Mouse (Mus musculus) CH12.LX (cell line): ENCODE data around the gene Kifc5b.

ENCODE experiments used
- BHLHE40 ChIP-seq: IDR thresholded peaks from 2 replicates; pipeline ENCODE4 v1.6.1; 2011; ENCODE audit warnings: mild to moderate bottlenecking, low read depth, low read length, improper control_type of control experiment
- CTCF ChIP-seq, 2 experiments: IDR thresholded peaks in 1 of 2; conservative IDR thresholded peaks in 1 of 2; 2 replicates each; pipeline ENCODE4 v1.5.1; 2011 to 2012; ENCODE audit warnings: low read depth in 2 of 2, low read length in 2 of 2, improper control_type of control experiment in 1 of 2, inconsistent platforms in 1 of 2, mild to moderate bottlenecking in 1 of 2, moderate library complexity in 1 of 2
- ELF1 ChIP-seq: IDR thresholded peaks from 2 replicates; pipeline ENCODE4 v1.6.1; 2014; ENCODE audit warnings: low read depth, mild to moderate bottlenecking, inconsistent platforms, low read length, improper control_type of control experiment
- EP300 ChIP-seq: IDR thresholded peaks from 2 replicates; pipeline ENCODE4 v1.6.1; 2011; ENCODE audit warnings: low read length, improper control_type of control experiment
- GABPA ChIP-seq: IDR thresholded peaks from 2 replicates; pipeline ENCODE4 v1.6.1; 2012; ENCODE audit warnings: low read depth, low read length, improper control_type of control experiment, inconsistent platforms; ENCODE audit not compliant: insufficient replicate concordance
- HCFC1 ChIP-seq: IDR thresholded peaks from 2 replicates; pipeline ENCODE4 v1.6.1; 2012; ENCODE audit warnings: low read depth, mild to moderate bottlenecking, inconsistent platforms, low read length, improper control_type of control experiment
- MAX ChIP-seq: IDR thresholded peaks from 2 replicates; pipeline ENCODE4 v1.6.1; 2011; ENCODE audit warnings: low read length, improper control_type of control experiment
- POLR2A ChIP-seq: IDR thresholded peaks from 2 replicates; pipeline ENCODE4 v1.6.1; 2011; ENCODE audit warnings: low read depth, mild to moderate bottlenecking, improper control_type of control experiment, low read length
- POLR2AphosphoS2 ChIP-seq: IDR thresholded peaks from 2 replicates; pipeline ENCODE4 v1.6.1; 2011; ENCODE audit warnings: low read depth, low read length, improper control_type of control experiment
- TBP ChIP-seq: conservative IDR thresholded peaks from 2 replicates; pipeline ENCODE4 v1.6.1; 2011; ENCODE audit warnings: low read depth, low read length, improper control_type of control experiment
- TCF12 ChIP-seq: IDR thresholded peaks from 2 replicates; pipeline ENCODE4 v1.6.1; 2014; ENCODE audit warnings: low read depth, mild to moderate bottlenecking, inconsistent platforms, low read length, improper control_type of control experiment
- ZMIZ1 ChIP-seq: IDR thresholded peaks from 2 replicates; pipeline ENCODE4 v1.6.1; 2012; ENCODE audit warnings: low read depth, mild to moderate bottlenecking, inconsistent platforms, low read length, improper control_type of control experiment

DNA sequence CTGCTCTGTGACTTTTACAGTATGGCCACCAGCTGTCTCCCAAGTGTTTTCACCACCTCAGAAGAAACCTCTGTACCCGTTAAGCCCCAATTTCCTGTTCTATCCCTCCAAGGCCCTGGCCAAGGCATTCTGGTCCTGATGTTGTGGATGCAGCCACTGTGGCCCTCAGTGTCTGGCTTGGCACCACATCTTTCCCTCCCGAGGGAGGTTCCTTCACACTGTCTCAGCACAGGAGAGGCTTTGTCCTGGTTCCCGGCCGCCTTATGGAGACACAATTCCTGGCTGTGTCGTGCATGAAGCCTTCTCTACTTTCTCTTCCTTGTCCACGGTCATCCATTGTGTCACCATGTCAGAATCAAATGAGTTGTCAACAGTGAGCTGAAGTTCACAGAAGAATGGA lies 23.4 kb upstream of the Kifc5b start:
- TF ChIP-seq POLR2A, result no peak
- no peak for TF ChIP-seq TBP
- no peak for TF ChIP-seq CTCF (conservative IDR thresholded peaks at IDR 0.05 in 1 of 2, IDR thresholded peaks at IDR 0.05 in 1 of 2; ENCODE audit: low read depth in 2 of 2, low read length in 2 of 2)
- TF ChIP-seq ELF1, result no peak
- no peak for TF ChIP-seq MAX
- no peak for TF ChIP-seq BHLHE40
- no peak for TF ChIP-seq GABPA
- no peak for TF ChIP-seq ZMIZ1
- TF ChIP-seq HCFC1, result no peak
- no peak for TF ChIP-seq EP300
- no peak for TF ChIP-seq TCF12
- TF ChIP-seq POLR2AphosphoS2, result no peak
